Mouse (Mus musculus) MEL (cell line): ENCODE results near the gene Nsg2. TPM values are rescaled to one million over a fixed set of nuclear protein-coding genes. Genes with fewer than 3 reads are reported as not detected.
"Not testable (repeated sequence)": the region's sequence is repeated elsewhere in the genome, so short reads cannot be mapped to it uniquely, and the experiment has no call there.

ENCODE experiments used
- DNase-seq: peaks from one replicate; pipeline ENCODE4 v3.0.0; 2011; ENCODE audit warnings: low read depth, low spot score
- H3K27ac ChIP-seq: 2 replicates; pipeline ENCODE4 v1.5.1; 2012; ENCODE audit warnings: low read depth, mild to moderate bottlenecking, control low read depth, low read length, moderate library complexity; ENCODE audit not compliant: control insufficient read depth
- H3K27me3 ChIP-seq, 2 experiments: fragments of 150-350 bp in 1 of 2; sonication (generic) in 1 of 2; 2 replicates each; pipeline ENCODE4 v1.6.1; 2012; ENCODE audit warnings: low read length in 2 of 2, mild to moderate bottlenecking in 2 of 2, improper control_type of control experiment in 1 of 2, moderate library complexity in 1 of 2; ENCODE audit not compliant: insufficient read depth in 2 of 2, control insufficient read depth in 1 of 2
- H3K36me3 ChIP-seq, 2 experiments: 2 replicates each; pipeline ENCODE4 v1.6.1; 2012 to 2014; ENCODE audit warnings: low read length in 2 of 2, improper control_type of control experiment in 1 of 2, inconsistent platforms in 1 of 2, mild to moderate bottlenecking in 1 of 2; ENCODE audit not compliant: insufficient read depth in 2 of 2, control insufficient read depth in 1 of 2
- H3K4me1 ChIP-seq, 2 experiments: fragments of 150-350 bp in 1 of 2; sonication (generic) in 1 of 2; 2 replicates each; pipeline ENCODE4 v1.6.1; 2012; ENCODE audit warnings: low read length in 2 of 2, improper control_type of control experiment in 1 of 2, mild to moderate bottlenecking in 1 of 2; ENCODE audit not compliant: insufficient read depth in 2 of 2, control insufficient read depth in 1 of 2
- H3K4me3 ChIP-seq, 2 experiments: fragments of 150-350 bp in 1 of 2; sonication (generic) in 1 of 2; 2 replicates each; pipeline ENCODE4 v1.5.1; 2012; ENCODE audit warnings: low read depth in 2 of 2, low read length in 2 of 2, mild to moderate bottlenecking in 2 of 2, moderate library complexity in 2 of 2, control low read depth in 1 of 2, improper control_type of control experiment in 1 of 2; ENCODE audit not compliant: control insufficient read depth in 1 of 2, insufficient read depth in 1 of 2
- H3K79me2 ChIP-seq: 2 replicates; pipeline ENCODE4 v1.6.1; 2012; ENCODE audit warnings: mild to moderate bottlenecking, low read length, moderate library complexity; ENCODE audit not compliant: control insufficient read depth, poor library complexity, insufficient read depth
- H3K9ac ChIP-seq: 2 replicates; pipeline ENCODE4 v1.6.1; 2012; ENCODE audit warnings: low read depth, mild to moderate bottlenecking, control low read depth, low read length, moderate library complexity; ENCODE audit not compliant: control insufficient read depth, poor library complexity, severe bottlenecking
- H3K9me3 ChIP-seq: fragments of 150-350 bp; sonication (generic); replicated peaks from 2 replicates; pipeline ENCODE4 v1.6.1; 2012; ENCODE audit warnings: mild to moderate bottlenecking, low read length, improper control_type of control experiment, moderate library complexity; ENCODE audit not compliant: insufficient read depth
- BHLHE40 ChIP-seq: IDR thresholded peaks from 2 replicates; pipeline ENCODE4 v1.6.1; 2012; ENCODE audit warnings: low read depth, mild to moderate bottlenecking, inconsistent platforms, low read length, improper control_type of control experiment, borderline replicate concordance
- CHD1 ChIP-seq: IDR thresholded peaks from 2 replicates; pipeline ENCODE4 v1.6.1; 2012; ENCODE audit warnings: low read depth, mild to moderate bottlenecking, inconsistent platforms, low read length, improper control_type of control experiment
- CTCF ChIP-seq, 3 experiments: IDR thresholded peaks in 2 of 3; conservative IDR thresholded peaks in 1 of 3; 2 replicates each; pipeline ENCODE4 v1.5.1; 2011 to 2012; ENCODE audit warnings: low read length in 3 of 3, low read depth in 2 of 3, mild to moderate bottlenecking in 2 of 3, improper control_type of control experiment in 1 of 3, inconsistent platforms in 1 of 3, mixed read lengths in 1 of 3, moderate library complexity in 1 of 3; ENCODE audit not compliant: control insufficient read depth in 1 of 3, insufficient read depth in 1 of 3, poor library complexity in 1 of 3, severe bottlenecking in 1 of 3
- ELF1 ChIP-seq: IDR thresholded peaks from 2 replicates; pipeline ENCODE4 v1.6.1; 2014; ENCODE audit warnings: low read depth, mild to moderate bottlenecking, inconsistent platforms, low read length, improper control_type of control experiment, moderate library complexity
- ETS1 ChIP-seq: IDR thresholded peaks from 2 replicates; pipeline ENCODE4 v1.6.1; 2012; ENCODE audit warnings: low read depth, mild to moderate bottlenecking, inconsistent platforms, low read length, improper control_type of control experiment, moderate library complexity
- GATA1 ChIP-seq: IDR thresholded peaks from 2 replicates; pipeline ENCODE4 v1.6.1; 2011; ENCODE audit warnings: low read depth, low read length, improper control_type of control experiment
- KAT2A ChIP-seq: conservative IDR thresholded peaks from 2 replicates; pipeline ENCODE4 v1.6.1; 2012; ENCODE audit warnings: low read depth, low read length, improper control_type of control experiment, inconsistent platforms
- MAX ChIP-seq: IDR thresholded peaks from 2 replicates; pipeline ENCODE4 v1.6.1; 2011; ENCODE audit warnings: low read length, improper control_type of control experiment
- MAZ ChIP-seq: IDR thresholded peaks from 2 replicates; pipeline ENCODE4 v1.6.1; 2012; ENCODE audit warnings: low read depth, mild to moderate bottlenecking, inconsistent platforms, low read length, improper control_type of control experiment
- MXI1 ChIP-seq: IDR thresholded peaks from 2 replicates; pipeline ENCODE4 v1.6.1; 2011; ENCODE audit warnings: mild to moderate bottlenecking, low read depth, low read length, improper control_type of control experiment
- MYC ChIP-seq: IDR thresholded peaks from 2 replicates; pipeline ENCODE4 v1.6.1; 2011; ENCODE audit warnings: low read depth, mild to moderate bottlenecking, low read length, improper control_type of control experiment, moderate library complexity
- NELFE ChIP-seq: IDR thresholded peaks from 2 replicates; pipeline ENCODE4 v1.6.1; 2011; ENCODE audit warnings: low read depth, low read length, improper control_type of control experiment
- NRF1 ChIP-seq: IDR thresholded peaks from 2 replicates; pipeline ENCODE4 v1.6.1; 2014; ENCODE audit warnings: low read depth, mild to moderate bottlenecking, inconsistent platforms, low read length, improper control_type of control experiment, moderate library complexity; ENCODE audit not compliant: poor library complexity, insufficient read depth, severe bottlenecking
- POLR2AphosphoS5 ChIP-seq: IDR thresholded peaks from 2 replicates; pipeline ENCODE4 v1.6.1; 2012; ENCODE audit warnings: low read depth, borderline replicate concordance, mild to moderate bottlenecking, inconsistent platforms, low read length, moderate library complexity, mixed read lengths
- RCOR1 ChIP-seq: IDR thresholded peaks from 2 replicates; pipeline ENCODE4 v1.6.1; 2012; ENCODE audit warnings: low read depth, mild to moderate bottlenecking, inconsistent platforms, low read length, improper control_type of control experiment
- TAL1 ChIP-seq: IDR thresholded peaks from 2 replicates; pipeline ENCODE4 v1.6.1; 2012; ENCODE audit warnings: mild to moderate bottlenecking, inconsistent platforms, low read length, moderate library complexity, mixed read lengths
- TBP ChIP-seq: IDR thresholded peaks from 2 replicates; pipeline ENCODE4 v1.8.0; 2011; ENCODE audit warnings: low read depth, low read length, improper control_type of control experiment
- TCF12 ChIP-seq: IDR thresholded peaks from 2 replicates; pipeline ENCODE4 v1.6.1; 2014; ENCODE audit warnings: low read depth, mild to moderate bottlenecking, inconsistent platforms, low read length, improper control_type of control experiment, moderate library complexity
- ZKSCAN1 ChIP-seq: IDR thresholded peaks from 2 replicates; pipeline ENCODE4 v1.6.1; 2012; ENCODE audit warnings: low read depth, mild to moderate bottlenecking, inconsistent platforms, low read length, improper control_type of control experiment, moderate library complexity
- ZNF384 ChIP-seq: IDR thresholded peaks from 2 replicates; pipeline ENCODE4 v1.6.1; 2012; ENCODE audit warnings: low read depth, mild to moderate bottlenecking, inconsistent platforms, low read length, improper control_type of control experiment
- polyA plus RNA-seq, 2 experiments: library from polyadenylated mRNA; stranded (reverse) in 1 of 2; unstranded in 1 of 2; fragments of >175 nt in 1 of 2; fragments of >200 nt in 1 of 2; gene quantifications; 2 replicates each; pipeline versions ENCODE4 v1.2.1 to v1.2.4; 2012; ENCODE audit warnings: low replicate concordance in 2 of 2, low read depth in 1 of 2; ENCODE audit not compliant: insufficient read length in 2 of 2, insufficient read depth in 1 of 2, missing spikeins in 1 of 2
- total RNA-seq: library from RNA; depleted of rRNA; stranded (reverse); fragments of 300-350 nt; gene quantifications from 2 replicates; pipeline ENCODE4 v1.2.3, GENCODE M21; 2012

Nsg2 gene
- total and polyA plus RNA-seq, 3 experiments: not detected

DNA sequence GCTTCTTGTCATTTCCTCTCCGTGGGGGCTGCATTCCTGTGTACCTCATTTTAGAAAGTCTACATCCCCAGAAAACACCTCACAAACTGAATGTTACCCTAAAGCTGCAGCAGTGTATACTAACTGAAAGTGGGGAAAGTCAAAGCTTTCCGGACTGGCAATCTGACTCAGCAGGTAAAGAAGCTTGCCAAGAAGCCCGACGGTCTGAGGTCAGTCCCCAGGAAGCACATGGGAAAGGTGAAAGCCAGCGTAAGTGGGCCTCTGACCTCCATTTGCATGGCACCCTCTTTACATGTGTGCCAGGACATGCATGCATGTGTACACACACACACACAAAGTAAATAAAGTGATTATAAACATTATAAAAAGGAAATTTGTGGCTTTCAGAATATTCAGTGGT is 24.6 kb upstream of the Nsg2 start:
- H3K27me3 ChIP-seq: peaks cover 1 to 2% of the 10 kb centered on the region in 2 experiments; a peak in 3 of 4 replicates
- H3K9me3 ChIP-seq: no peaks in the 10 kb centered on the region
- H3K4me3 ChIP-seq: no peak overlapping the region
- TF ChIP-seq KAT2A (no peak), ELF1 (no peak), ZNF384 (no peak), MAX (no peak), ZKSCAN1 (no peak), TBP (no peak), MXI1 (no peak), ETS1 (no peak), CHD1 (no peak), CTCF (IDR thresholded peaks at IDR 0.05 in 2 of 3, conservative IDR thresholded peaks at IDR 0.05 in 1 of 3; ENCODE audit: control insufficient read depth in 1 of 3, insufficient read depth in 1 of 3, low read depth in 2 of 3, low read length in 3 of 3, poor library complexity in 1 of 3, severe bottlenecking in 1 of 3) (no peak), BHLHE40 (no peak), NRF1 (no peak), POLR2AphosphoS5 (no peak), MYC (no peak), NELFE (no peak), TCF12 (no peak)
- no peak overlapping the region for H3K27ac ChIP-seq
- H3K9ac ChIP-seq: no peak overlapping the region
- DNase-seq: no peak
- no peaks in the 10 kb centered on the region for H3K79me2 ChIP-seq
- H3K36me3 ChIP-seq: no peaks in the 10 kb centered on the region
- no peaks in the 10 kb centered on the region for H3K4me1 ChIP-seq

DNA sequence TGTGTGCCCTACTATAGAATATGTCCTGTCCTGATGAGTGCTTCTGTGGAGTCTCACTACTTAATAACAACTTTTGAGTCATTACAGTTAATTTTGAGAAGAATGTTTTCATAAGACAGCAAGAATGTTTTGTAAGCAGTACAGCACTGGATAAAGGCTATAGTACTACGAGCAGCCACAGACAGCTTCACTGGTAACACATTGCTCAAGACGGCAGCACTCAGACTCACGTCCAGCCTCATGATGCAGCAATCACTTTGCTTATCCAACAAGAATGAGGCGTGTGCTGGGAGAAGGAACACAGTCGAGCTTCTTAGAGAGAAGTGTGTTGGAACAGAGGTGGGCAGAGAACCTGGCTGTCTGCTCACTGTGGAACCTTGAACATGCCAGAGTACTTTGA is 24.1 kb upstream of the Nsg2 start:
- DNase-seq: no peak
- Histone ChIP-seq H3K36me3 (no peaks in the 10 kb centered on the region), H3K9me3 (no peaks in the 10 kb centered on the region), H3K79me2 (no peaks in the 10 kb centered on the region), H3K9ac (no peak overlapping the region), H3K27ac (no peak overlapping the region), H3K4me3 (no peak overlapping the region), H3K27me3 (peaks cover 1 to 2% of the 10 kb centered on the region in 2 experiments; a peak in 3 of 4 replicates), H3K4me1 (no peaks in the 10 kb centered on the region)
- TF ChIP-seq TAL1: no peak
- no peak for TF ChIP-seq RCOR1
- no peak for TF ChIP-seq GATA1
- TF ChIP-seq MAZ: no peak

- H3K4me3 ChIP-seq, H3K9me3 ChIP-seq, DNase-seq, H3K9ac ChIP-seq, H3K27me3 ChIP-seq, H3K79me2 ChIP-seq, H3K27ac ChIP-seq: not testable (repeated sequence)
- peaks cover 5 to 10% of the 10 kb centered on the region in 2 experiments; a peak in 2 of 4 replicates for H3K4me1 ChIP-seq
- peaks cover 0 to 14% of the 10 kb centered on the region in 2 experiments; a peak in 2 of 4 replicates for H3K36me3 ChIP-seq
Observed at GRCm38 (mm10) chr11:31980089-31980488, 20.2 kb upstream of the Nsg2 start.
